Mouse (Mus musculus): Measurements from ENCODE around the gene Spon1. TPM values are rescaled to one million over a fixed set of nuclear protein-coding genes. Genes with fewer than 3 reads are reported as not detected.

Gene Spon1
- polyA plus RNA-seq, 1 experiment from 2014 or later, result 3.1 TPM

DNA sequence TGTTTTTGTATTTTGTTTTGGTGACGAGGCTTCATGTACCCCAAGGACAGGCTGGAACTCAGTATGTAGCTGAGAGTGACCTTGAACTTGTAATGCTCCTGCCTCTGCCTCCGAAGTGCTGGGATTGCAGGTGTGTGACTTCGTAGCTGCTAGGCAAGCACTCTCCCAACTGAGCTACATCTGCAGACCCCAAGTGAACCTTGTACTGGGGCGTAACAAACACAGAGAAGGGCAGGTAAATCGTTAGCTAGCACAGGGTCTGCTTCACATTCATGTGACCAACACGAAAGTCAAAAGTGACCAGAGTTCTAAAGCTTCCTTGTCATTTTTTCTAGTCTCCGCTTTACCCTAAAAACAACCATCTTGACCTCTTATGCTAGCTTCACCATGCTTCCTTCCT lies 145.1 kb downstream of the Spon1 start:
- 75% methylated on average over 7 of the region's 7 CpGs for WGBS
- H3K4me3 ChIP-seq (ENCODE audit: low read depth, low read length), result no peak overlapping the region
- TF ChIP-seq CTCF (IDR thresholded peaks at IDR 0.05; ENCODE audit: low read depth), result no peak
- no peak for TF ChIP-seq EP300 (optimal IDR thresholded peaks at IDR 0.05)
- H3K27ac ChIP-seq (replicated peaks), result no peak overlapping the region
- no peaks in the 10 kb centered on the region for H3K9me3 ChIP-seq (ENCODE audit: control insufficient read depth, low read length)
- no peaks in the 10 kb centered on the region for H3K4me1 ChIP-seq (replicated peaks; ENCODE audit: control insufficient read depth, insufficient read depth)
- H3K9ac ChIP-seq (ENCODE audit: low read length), result no peak overlapping the region
- no peaks in the 10 kb centered on the region for H3K36me3 ChIP-seq (ENCODE audit: control insufficient read depth, insufficient read depth, low read length)
- H3K27me3 ChIP-seq (ENCODE audit: control insufficient read depth, insufficient read depth, low read length), result no peaks in the 10 kb centered on the region
- no peak overlapping the region for H3K4me2 ChIP-seq (replicated peaks; ENCODE audit: low read depth)
- DNase-seq (ENCODE audit: low spot score), result no peak
- no peak for ATAC-seq (ENCODE audit: low FRiP score, low TSS enrichment)

DNA sequence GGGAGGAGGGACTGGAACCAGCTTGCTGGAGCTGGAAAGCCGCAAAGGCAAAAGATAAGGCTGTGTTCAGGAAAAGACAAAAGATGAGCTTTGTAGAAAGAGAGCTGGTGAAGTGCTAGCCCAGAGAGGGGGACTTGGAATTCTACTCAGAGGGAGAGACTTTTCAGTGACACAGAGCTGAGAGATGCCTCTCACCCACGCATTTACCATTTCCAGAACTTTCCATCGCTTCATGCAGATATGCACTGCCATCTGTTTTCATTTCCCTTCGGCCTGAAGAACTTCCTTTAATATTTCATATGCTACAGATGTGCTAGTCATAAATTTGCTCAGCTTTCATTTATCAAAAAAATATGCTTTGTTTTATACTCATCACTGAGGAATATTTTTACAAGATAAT lies 150.1 kb downstream of the Spon1 start:
- no peaks in the 10 kb centered on the region for H3K27me3 ChIP-seq (ENCODE audit: control insufficient read depth, insufficient read depth, low read length)
- no peaks in the 10 kb centered on the region for H3K9me3 ChIP-seq (ENCODE audit: control insufficient read depth, low read length)
- 64% methylated on average over 4 of the region's 4 CpGs for WGBS
- TF ChIP-seq EP300 (optimal IDR thresholded peaks at IDR 0.05) (no peak), CTCF (IDR thresholded peaks at IDR 0.05; ENCODE audit: low read depth) (no peak)
- no peak overlapping the region for H3K27ac ChIP-seq (replicated peaks)
- H3K4me2 ChIP-seq (replicated peaks; ENCODE audit: low read depth), result no peak overlapping the region
- DNase-seq (ENCODE audit: low spot score), result no peak
- no peak for ATAC-seq (ENCODE audit: low FRiP score, low TSS enrichment)
- H3K4me1 ChIP-seq (replicated peaks; ENCODE audit: control insufficient read depth, insufficient read depth), result no peaks in the 10 kb centered on the region
- H3K36me3 ChIP-seq (ENCODE audit: control insufficient read depth, insufficient read depth, low read length), result no peaks in the 10 kb centered on the region
- H3K4me3 ChIP-seq (ENCODE audit: low read depth, low read length), result no peak overlapping the region
- H3K9ac ChIP-seq (ENCODE audit: low read length), result no peak overlapping the region

DNA sequence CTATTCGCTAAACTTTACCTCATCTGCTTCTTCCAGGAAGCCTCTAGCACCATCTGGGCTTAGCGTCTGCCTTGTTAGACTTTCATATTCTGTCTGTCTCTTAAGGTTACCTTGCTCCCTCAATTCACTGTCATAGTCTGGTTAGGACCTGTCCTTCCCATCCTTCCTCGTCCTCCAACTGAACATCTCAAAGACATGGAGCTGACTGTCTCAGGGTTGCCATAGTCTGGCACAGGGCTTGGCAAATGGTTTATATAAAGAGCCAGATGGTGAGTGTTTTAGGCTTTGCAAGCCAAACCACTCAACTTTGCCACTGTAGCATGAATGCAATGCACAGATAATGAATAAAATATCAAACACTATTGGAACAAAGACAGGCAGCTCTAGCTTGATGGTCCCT lies 153.1 kb downstream of the Spon1 start:
- 82% methylated on average over 3 of the region's 3 CpGs for WGBS
- no peak for DNase-seq (ENCODE audit: low spot score)
- H3K4me1 ChIP-seq (replicated peaks; ENCODE audit: control insufficient read depth, insufficient read depth), result no peaks in the 10 kb centered on the region
- no peak overlapping the region for H3K4me3 ChIP-seq (ENCODE audit: low read depth, low read length)
- H3K9me3 ChIP-seq (ENCODE audit: control insufficient read depth, low read length), result no peaks in the 10 kb centered on the region
- ATAC-seq (ENCODE audit: low FRiP score, low TSS enrichment), result no peak
- no peaks in the 10 kb centered on the region for H3K36me3 ChIP-seq (ENCODE audit: control insufficient read depth, insufficient read depth, low read length)
- H3K4me2 ChIP-seq (replicated peaks; ENCODE audit: low read depth), result no peak overlapping the region
- H3K27me3 ChIP-seq (ENCODE audit: control insufficient read depth, insufficient read depth, low read length), result no peaks in the 10 kb centered on the region
- no peak for TF ChIP-seq EP300 (optimal IDR thresholded peaks at IDR 0.05)
- no peak for TF ChIP-seq CTCF (IDR thresholded peaks at IDR 0.05; ENCODE audit: low read depth)
- no peak overlapping the region for H3K27ac ChIP-seq (replicated peaks)
- no peak overlapping the region for H3K9ac ChIP-seq (ENCODE audit: low read length)

GRCm38 (mm10) chr7:113919505-113919904 lies 153.7 kb downstream of the Spon1 start:
- H3K27ac ChIP-seq (replicated peaks), result no peak overlapping the region
- ATAC-seq (ENCODE audit: low FRiP score, low TSS enrichment) (no peak), DNase-seq (ENCODE audit: low spot score) (no peak)
- no peaks in the 10 kb centered on the region for H3K27me3 ChIP-seq (ENCODE audit: control insufficient read depth, insufficient read depth, low read length)
- no peaks in the 10 kb centered on the region for H3K9me3 ChIP-seq (ENCODE audit: control insufficient read depth, low read length)
- 75% methylated on average over 4 of the region's 4 CpGs for WGBS
- H3K4me3 ChIP-seq (ENCODE audit: low read depth, low read length), result no peak overlapping the region
- H3K4me1 ChIP-seq (replicated peaks; ENCODE audit: control insufficient read depth, insufficient read depth), result no peaks in the 10 kb centered on the region
- TF ChIP-seq CTCF (IDR thresholded peaks at IDR 0.05; ENCODE audit: low read depth) (no peak), EP300 (optimal IDR thresholded peaks at IDR 0.05) (no peak)
- H3K4me2 ChIP-seq (replicated peaks; ENCODE audit: low read depth), result no peak overlapping the region
- H3K36me3 ChIP-seq (ENCODE audit: control insufficient read depth, insufficient read depth, low read length), result no peaks in the 10 kb centered on the region
- H3K9ac ChIP-seq (ENCODE audit: low read length), result no peak overlapping the region

DNA sequence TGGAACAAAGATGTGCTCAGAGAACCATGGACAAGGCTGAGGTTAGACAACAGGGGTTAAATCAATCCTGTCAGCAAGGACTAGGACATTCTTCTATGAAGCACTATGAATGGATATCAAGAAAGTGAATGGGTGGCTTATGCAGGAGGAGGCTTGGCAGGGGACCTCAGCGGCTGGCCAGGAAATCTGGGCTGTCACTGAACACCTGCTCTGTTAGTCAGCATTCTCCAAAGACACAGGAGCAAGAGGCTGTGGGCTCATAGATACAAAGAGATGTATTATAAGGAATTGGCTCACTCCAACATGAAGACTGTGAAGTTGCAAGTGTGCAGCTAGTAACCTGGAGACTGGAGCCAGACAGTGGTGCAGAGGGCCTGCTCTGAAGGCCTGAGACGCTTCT lies 154.3 kb downstream of the Spon1 start:
- WGBS, result 73% methylated on average over 2 of the region's 2 CpGs
- no peak overlapping the region for H3K4me2 ChIP-seq (replicated peaks; ENCODE audit: low read depth)
- H3K4me1 ChIP-seq (replicated peaks; ENCODE audit: control insufficient read depth, insufficient read depth), result no peaks in the 10 kb centered on the region
- no peak overlapping the region for H3K4me3 ChIP-seq (ENCODE audit: low read depth, low read length)
- H3K9me3 ChIP-seq (ENCODE audit: control insufficient read depth, low read length), result no peaks in the 10 kb centered on the region
- ATAC-seq (ENCODE audit: low FRiP score, low TSS enrichment) (no peak), DNase-seq (ENCODE audit: low spot score) (no peak)
- no peak overlapping the region for H3K27ac ChIP-seq (replicated peaks)
- no peak for TF ChIP-seq CTCF (IDR thresholded peaks at IDR 0.05; ENCODE audit: low read depth)
- TF ChIP-seq EP300 (optimal IDR thresholded peaks at IDR 0.05), result no peak
- H3K36me3 ChIP-seq (ENCODE audit: control insufficient read depth, insufficient read depth, low read length), result no peaks in the 10 kb centered on the region
- no peak overlapping the region for H3K9ac ChIP-seq (ENCODE audit: low read length)
- no peaks in the 10 kb centered on the region for H3K27me3 ChIP-seq (ENCODE audit: control insufficient read depth, insufficient read depth, low read length)

DNA sequence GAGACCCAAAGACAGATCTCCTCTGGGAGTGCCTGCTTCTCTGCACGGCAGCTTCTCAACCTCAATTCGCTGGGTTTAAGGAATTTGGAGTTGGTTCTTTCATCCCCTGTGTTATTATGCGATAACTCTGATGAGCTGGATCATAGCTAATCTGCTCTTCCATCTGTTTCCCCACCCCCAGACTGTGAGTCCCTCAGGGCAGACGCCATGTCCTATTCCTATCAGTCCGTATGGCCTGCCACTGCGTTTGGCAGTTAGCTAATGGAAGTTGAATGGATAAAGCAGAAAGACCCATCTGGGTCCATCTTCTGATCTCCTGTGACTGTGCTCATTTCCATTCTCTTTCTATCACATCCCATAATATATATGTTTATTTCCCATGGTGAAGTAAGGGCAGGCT lies 158.8 kb downstream of the Spon1 start:
- Histone ChIP-seq H3K4me2 (replicated peaks; ENCODE audit: low read depth) (no peak overlapping the region), H3K4me1 (replicated peaks; ENCODE audit: control insufficient read depth, insufficient read depth) (no peaks in the 10 kb centered on the region), H3K36me3 (ENCODE audit: control insufficient read depth, insufficient read depth, low read length) (no peaks in the 10 kb centered on the region), H3K9ac (ENCODE audit: low read length) (no peak overlapping the region), H3K27ac (replicated peaks) (no peak overlapping the region), H3K9me3 (ENCODE audit: control insufficient read depth, low read length) (no peaks in the 10 kb centered on the region), H3K4me3 (ENCODE audit: low read depth, low read length) (no peak overlapping the region), H3K27me3 (ENCODE audit: control insufficient read depth, insufficient read depth, low read length) (no peaks in the 10 kb centered on the region)
- ATAC-seq (ENCODE audit: low FRiP score, low TSS enrichment), result no peak
- WGBS, result 86% methylated on average over 6 of the region's 6 CpGs
- no peak for DNase-seq (ENCODE audit: low spot score)
- no peak for TF ChIP-seq CTCF (IDR thresholded peaks at IDR 0.05; ENCODE audit: low read depth)
- no peak for TF ChIP-seq EP300 (optimal IDR thresholded peaks at IDR 0.05)
